Mouse (Mus musculus) frontal cortex, postnatal 25 days (tissue): ENCODE data around the gene Atp9a.

Source experiments
- DNase-seq, 2 experiments: peaks; one replicate each; pipeline ENCODE4 v3.0.0; 2022; ENCODE audit warnings: low spot score in 2 of 2

The Atp9a gene

DNA sequence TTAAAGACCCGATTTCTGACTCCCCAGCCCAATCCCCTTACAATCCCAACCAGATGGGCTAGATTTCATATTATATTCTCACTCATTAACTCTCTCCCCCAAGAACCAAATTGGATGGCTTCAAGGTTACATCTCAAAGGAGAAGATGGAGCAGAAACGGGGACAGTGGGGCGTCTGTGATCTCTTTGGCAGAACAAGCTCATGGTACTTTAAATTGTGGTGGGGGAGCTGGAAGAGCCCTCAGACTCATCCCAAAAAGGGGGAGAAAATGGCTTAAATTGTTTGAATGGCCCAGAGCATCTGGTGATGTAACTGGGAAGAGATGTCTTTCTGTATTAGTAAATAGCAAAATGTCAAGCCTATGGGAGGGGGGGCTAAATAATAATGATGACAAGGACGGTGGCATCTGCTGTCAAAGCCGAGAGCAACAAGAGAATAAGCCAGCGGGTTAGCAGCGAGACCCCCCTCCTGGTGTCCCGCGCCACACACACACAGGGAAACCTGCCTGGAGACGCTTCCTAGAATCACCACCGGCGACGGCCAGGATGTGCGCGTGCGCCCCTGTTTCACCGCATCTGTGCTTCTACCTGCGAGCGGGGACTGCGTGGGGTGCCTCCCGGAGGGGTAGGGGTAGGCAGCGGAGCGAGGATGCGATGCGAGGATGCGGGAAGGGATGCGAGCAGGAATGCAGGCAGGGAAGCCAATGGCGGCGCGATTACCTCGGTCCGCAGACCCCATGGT, 141.3 kb downstream of the Atp9a start:
- DNase-seq = peak; percentile 44 to 50

- DNase-seq = no peak
These were observed 146.5 kb downstream of the Atp9a start for GRCm38 (mm10) chr2:168595693-168596092.

- DNase-seq = no peak
These were observed 148.5 kb downstream of the Atp9a start for GRCm38 (mm10) chr2:168593676-168594075.

DNA sequence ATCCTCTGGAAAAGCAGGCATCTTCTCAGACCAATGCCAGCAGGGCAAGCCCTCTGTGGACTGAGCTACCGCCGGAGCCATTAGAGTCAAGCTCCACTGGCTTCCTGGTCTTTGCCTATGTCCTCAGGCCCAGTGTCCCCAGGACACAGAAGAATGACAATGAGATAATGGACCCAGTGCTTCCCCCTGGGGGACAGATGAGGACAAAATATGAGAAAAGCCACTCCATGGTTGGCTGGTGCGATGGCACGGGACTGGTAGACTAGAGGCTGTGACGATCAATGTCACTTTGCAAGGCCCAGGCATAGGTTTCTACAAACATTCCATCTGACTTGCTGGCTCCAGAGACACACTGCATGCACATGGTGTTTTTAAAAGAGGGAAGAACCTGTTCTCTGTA, 149.2 kb downstream of the Atp9a start:
- no peak for DNase-seq

DNA sequence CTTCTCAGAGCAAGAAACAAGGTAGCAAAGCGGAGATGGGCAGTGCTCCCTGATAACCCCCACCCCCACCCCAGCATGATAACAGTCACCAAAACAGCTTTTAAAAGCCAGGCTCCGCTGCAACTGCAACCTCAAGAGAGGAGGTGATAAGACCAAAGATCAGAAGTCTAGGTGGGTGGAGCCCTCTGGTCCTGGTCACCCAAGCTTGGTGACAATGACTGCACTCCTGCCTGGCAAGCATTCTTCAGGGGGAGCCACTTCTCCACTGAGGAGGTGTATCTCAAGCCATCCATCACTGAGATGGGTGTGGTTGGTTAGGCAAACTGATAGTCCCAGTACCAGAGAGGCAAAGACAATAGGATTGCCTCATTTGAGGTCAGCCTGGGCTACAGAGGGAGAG, 151.1 kb downstream of the Atp9a start:
- DNase-seq = no peak

DNA sequence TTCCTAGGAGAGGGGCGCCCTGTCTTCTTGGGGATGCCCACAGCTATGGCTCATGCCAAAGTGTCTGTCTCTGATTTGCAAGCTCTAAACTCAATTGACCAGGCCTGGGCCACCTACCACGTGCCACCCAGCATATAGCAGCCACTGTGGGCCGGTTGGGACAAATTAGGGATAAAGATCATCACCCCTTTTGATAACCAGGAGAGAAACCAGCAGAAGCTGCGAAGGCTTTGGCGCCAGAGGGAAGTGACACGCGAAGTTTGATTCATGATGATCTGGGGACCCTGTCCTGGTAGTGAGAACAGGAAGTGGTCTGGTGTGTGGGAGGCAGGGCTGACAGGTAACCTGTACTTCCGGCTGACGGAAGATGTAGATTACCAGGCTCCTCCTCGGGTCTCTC, 151.7 kb downstream of the Atp9a start:
- no peak for DNase-seq

DNA sequence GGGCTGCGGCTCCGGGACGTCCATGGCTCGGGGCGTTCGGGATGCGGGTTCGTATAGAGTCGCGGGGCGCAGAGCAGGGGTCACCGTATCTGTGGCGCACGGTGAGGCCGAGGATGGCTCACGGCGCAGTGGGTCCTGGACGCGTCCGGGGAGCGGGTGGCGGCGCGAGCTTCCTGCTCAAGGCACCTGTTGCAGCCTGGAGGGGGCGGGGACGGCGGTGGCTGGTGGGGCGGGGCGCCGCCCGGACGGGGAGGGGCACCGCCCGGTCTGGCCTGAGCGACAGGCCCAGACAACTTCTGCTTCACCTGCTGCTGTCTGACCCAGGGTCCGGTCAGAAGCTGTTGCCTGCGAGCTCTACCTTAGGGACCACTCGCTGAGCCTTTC, 152.0 kb downstream of the Atp9a start:
- no peak for DNase-seq

- no peak for DNase-seq
These were observed 152.6 kb downstream of the Atp9a start for GRCm38 (mm10) chr2:168589368-168590167.

DNA sequence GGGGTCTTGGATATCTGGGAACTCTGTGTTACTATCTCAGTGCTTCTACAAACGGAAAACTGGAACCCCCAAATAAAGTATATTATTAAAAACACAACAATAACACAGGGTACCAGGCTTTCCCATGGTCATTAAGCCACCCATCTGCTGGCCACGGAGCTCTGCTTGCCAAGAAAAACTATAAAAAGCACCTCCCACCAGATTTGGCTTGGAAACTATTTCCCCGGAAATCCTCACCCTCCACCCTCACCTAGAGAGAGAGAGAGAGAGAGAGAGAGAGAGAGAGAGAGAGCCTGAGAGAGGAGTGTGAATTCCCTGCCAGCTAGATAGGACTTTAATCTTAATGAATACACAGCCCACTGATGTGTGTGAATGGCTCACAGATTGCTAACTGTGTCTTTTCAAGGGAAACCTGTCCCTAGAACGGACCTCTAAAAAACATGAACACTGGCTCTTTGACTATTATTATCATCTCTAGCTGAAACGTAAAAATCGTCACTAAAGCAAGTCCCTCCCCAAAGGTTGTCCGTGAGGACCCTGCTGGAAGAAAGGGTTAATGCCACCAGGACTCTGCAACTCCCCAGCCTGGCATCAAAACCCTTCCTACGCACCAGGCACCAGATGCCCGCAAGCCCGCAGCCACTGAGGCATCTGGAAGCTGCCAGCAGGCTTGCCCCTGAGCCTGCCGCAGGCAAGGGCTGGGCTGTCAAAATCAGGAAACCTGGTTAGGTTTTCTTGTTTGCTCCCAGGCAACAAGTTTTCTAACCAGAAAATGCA, 153.4 kb downstream of the Atp9a start:
- DNase-seq = no peak

- DNase-seq = no peak
These were observed 155.1 kb downstream of the Atp9a start for GRCm38 (mm10) chr2:168587159-168587558.

DNA sequence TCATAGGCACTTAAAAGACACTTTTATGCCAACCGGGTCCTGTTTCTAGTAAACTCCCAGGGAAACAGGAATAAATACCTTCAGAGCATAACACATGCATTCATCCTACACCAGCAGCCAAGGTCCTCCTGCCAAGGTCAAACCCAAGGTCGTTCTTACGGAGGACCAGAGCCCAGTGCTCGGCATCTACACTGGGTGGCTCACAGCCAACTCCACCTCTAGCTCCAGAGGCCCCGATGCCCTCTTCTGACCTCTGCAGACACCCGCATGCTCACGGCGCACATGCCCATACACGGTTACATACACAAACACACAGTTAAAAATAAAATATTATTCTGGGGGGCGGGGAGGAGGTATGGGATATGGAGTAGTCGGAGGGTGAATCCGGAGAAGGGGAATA, 155.7 kb downstream of the Atp9a start:
- no peak for DNase-seq

DNA sequence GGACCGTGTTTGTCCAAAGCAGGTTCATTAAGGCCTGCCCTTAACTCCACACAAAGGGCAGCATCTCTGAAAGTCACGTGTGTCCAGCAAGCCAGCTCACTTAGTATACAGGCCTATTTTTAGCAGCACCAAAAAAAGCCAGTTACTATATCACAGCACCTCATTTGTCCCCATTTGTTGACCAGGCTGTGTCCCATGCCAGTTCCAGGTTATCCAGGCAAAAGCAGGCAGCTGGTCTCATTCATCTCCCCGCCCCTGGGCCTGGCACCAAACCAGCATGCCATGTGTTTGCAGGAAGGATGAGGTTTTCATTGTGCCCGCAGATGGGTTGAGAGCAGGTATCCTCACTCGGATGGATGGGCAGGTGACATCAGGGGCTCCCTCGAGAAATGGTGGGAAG, 157.4 kb downstream of the Atp9a start:
- DNase-seq = no peak
